Mouse (Mus musculus): ENCODE results near the gene Rer1. TPM values are rescaled to one million over a fixed set of nuclear protein-coding genes. Genes with fewer than 3 reads are reported as not detected.
A peak's percentile ranks its signal among the peaks of the same experiment; 100 is the strongest.

The Rer1 gene
- polyA plus RNA-seq, 1 experiment from 2014 or later, result 297 TPM

DNA sequence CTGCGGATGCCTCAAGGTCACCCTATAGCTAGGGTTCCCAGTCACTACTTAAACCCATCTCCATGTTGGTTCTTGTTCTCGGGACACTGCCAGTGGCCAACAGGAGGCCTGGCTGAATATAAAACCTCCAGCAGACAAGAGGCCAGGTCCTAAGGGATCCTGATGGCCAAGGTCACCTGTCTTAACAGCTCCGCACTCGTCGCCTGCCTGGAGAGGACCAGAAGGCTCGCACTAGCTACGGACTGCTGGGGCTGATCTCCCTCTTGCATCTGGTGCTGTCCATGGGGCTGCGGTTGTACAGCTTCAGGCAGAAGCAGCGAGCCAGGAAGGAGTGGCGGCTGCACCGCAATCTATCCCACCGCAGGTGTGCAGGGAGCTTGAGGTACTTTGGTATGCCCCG lies 16.0 kb downstream of the Rer1 start:
- WGBS, result 90% methylated on average over 13 of the region's 13 CpGs
- Histone ChIP-seq H3K36me3 (ENCODE audit: control insufficient read depth, insufficient read depth) (peaks cover 60% of the 10 kb centered on the region), H3K9me3 (ENCODE audit: control insufficient read depth) (no peaks in the 10 kb centered on the region), H3K27me3 (replicated peaks; ENCODE audit: control insufficient read depth, insufficient read depth, low read length) (no peaks in the 10 kb centered on the region), H3K4me2 (replicated peaks; ENCODE audit: low read depth) (no peak overlapping the region), H3K9ac (ENCODE audit: low read depth, low read length) (no peak overlapping the region), H3K27ac (ENCODE audit: low read depth, low read length) (no peak overlapping the region), H3K4me1 (replicated peaks; ENCODE audit: control insufficient read depth, insufficient read depth, low read length) (peaks cover 5% of the 10 kb centered on the region), H3K4me3 (ENCODE audit: low read depth, low read length) (no peak overlapping the region)
- TF ChIP-seq CTCF (IDR thresholded peaks at IDR 0.05; ENCODE audit: low read depth), result no peak
- no peak for ATAC-seq

DNA sequence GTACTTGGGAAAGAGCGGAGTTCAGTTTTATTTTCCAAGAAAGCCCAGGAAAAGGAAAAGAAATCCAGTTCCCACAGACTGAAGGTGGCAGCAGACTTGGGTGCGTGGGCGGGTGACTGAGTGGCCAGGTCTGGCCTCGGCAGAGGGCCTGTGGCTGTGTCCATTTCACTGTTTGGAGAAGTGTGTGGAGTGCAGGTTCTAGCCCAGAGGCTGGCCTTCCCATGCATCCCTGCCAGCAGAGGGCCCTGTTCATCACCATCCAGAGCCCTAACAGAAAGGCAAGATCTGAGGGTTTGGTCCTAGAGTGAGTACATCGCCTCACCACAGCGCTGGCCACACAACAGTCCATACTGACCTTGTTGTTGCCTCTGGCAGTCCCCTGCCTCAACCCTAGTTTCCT lies 17.0 kb downstream of the Rer1 start:
- no peak overlapping the region for H3K9ac ChIP-seq (ENCODE audit: low read depth, low read length)
- H3K9me3 ChIP-seq (ENCODE audit: control insufficient read depth), result no peaks in the 10 kb centered on the region
- TF ChIP-seq CTCF (IDR thresholded peaks at IDR 0.05; ENCODE audit: low read depth), result peak; percentile 66
- H3K4me3 ChIP-seq (ENCODE audit: low read depth, low read length), result no peak overlapping the region
- peaks cover 50% of the 10 kb centered on the region for H3K36me3 ChIP-seq (ENCODE audit: control insufficient read depth, insufficient read depth)
- no peak overlapping the region for H3K27ac ChIP-seq (ENCODE audit: low read depth, low read length)
- ATAC-seq, result no peak
- WGBS, result 84% methylated on average over 6 of the region's 6 CpGs
- no peaks in the 10 kb centered on the region for H3K27me3 ChIP-seq (replicated peaks; ENCODE audit: control insufficient read depth, insufficient read depth, low read length)
- peaks cover 5% of the 10 kb centered on the region for H3K4me1 ChIP-seq (replicated peaks; ENCODE audit: control insufficient read depth, insufficient read depth, low read length)
- H3K4me2 ChIP-seq (replicated peaks; ENCODE audit: low read depth), result no peak overlapping the region

GRCm38 (mm10) chr4:155068357-155068972 lies 17.7 kb downstream of the Rer1 start:
- H3K4me3 ChIP-seq (ENCODE audit: low read depth, low read length), result no peak overlapping the region
- no peaks in the 10 kb centered on the region for H3K9me3 ChIP-seq (ENCODE audit: control insufficient read depth)
- H3K27ac ChIP-seq (ENCODE audit: low read depth, low read length), result no peak overlapping the region
- ATAC-seq, result no peak
- no peak; the same call in 1 of the 2 replicates for TF ChIP-seq CTCF (IDR thresholded peaks at IDR 0.05; ENCODE audit: low read depth)
- peaks cover 43% of the 10 kb centered on the region for H3K36me3 ChIP-seq (ENCODE audit: control insufficient read depth, insufficient read depth)
- H3K4me1 ChIP-seq (replicated peaks; ENCODE audit: control insufficient read depth, insufficient read depth, low read length), result peaks cover 5% of the 10 kb centered on the region
- WGBS, result 88% methylated on average over 20 of the region's 20 CpGs
- H3K4me2 ChIP-seq (replicated peaks; ENCODE audit: low read depth), result peak overlapping the region; percentile 75; the same call in 1 of the 2 replicates
- no peak overlapping the region for H3K9ac ChIP-seq (ENCODE audit: low read depth, low read length)
- no peaks in the 10 kb centered on the region for H3K27me3 ChIP-seq (replicated peaks; ENCODE audit: control insufficient read depth, insufficient read depth, low read length)

DNA sequence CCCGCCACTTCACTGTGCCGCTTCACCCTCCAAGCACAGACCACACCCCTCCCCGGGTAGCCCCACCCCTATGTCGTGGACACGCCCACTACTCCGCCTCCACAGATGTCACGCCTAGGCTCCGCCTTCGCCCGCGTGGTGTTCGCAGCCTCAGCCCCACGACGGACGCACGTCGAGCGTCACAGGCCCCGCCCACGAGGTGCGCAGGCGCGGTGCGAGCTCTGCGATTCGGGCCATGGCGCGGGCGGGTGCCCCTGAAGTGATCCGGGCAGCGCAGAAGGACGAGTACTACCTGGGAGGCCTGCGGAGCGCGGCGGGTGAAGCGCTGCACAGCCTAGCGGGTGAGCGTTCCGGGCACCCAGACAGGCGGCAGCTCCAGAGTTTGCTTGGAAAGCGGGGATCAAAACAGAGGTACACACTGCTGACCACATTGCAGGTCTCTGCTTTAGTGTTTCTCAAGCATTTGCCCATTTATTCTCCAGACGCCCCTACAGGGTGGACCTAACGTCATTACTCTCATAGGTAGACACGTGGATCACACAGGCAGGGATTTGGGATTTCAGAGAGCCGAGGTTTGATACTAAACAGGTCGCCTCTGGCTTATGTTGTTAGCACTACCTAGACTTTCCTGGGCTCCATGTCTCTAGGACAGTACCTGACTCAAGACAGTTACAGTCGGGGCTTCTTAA lies 19.2 kb downstream of the Rer1 start, which contains the start of gene Pex10:
Gene Pex10 (plus strand): TSS at position 183 of the 689 bp plus-strand sequence.
- peak within 1 kb of the TSS; percentile 82 for H3K9ac ChIP-seq (ENCODE audit: low read depth, low read length)
- H3K9me3 ChIP-seq (ENCODE audit: control insufficient read depth), result no peaks in the 10 kb centered on the region
- peak within 1 kb of the TSS; percentile 72 for H3K4me3 ChIP-seq (ENCODE audit: low read depth, low read length)
- TF ChIP-seq CTCF (IDR thresholded peaks at IDR 0.05; ENCODE audit: low read depth), result no peak
- H3K4me2 ChIP-seq (replicated peaks; ENCODE audit: low read depth), result peak within 1 kb of the TSS; percentile 75
- H3K27me3 ChIP-seq (replicated peaks; ENCODE audit: control insufficient read depth, insufficient read depth, low read length), result no peaks in the 10 kb centered on the region
- ATAC-seq, result peak; percentile 76
- H3K4me1 ChIP-seq (replicated peaks; ENCODE audit: control insufficient read depth, insufficient read depth, low read length), result peaks cover 5% of the 10 kb centered on the region
- peak within 1 kb of the TSS; percentile 77 for H3K27ac ChIP-seq (ENCODE audit: low read depth, low read length)
- under 1% methylated on average over 48 of the region's 48 CpGs for WGBS
- peaks cover 32% of the 10 kb centered on the region for H3K36me3 ChIP-seq (ENCODE audit: control insufficient read depth, insufficient read depth)

- Histone ChIP-seq H3K36me3 (ENCODE audit: control insufficient read depth, insufficient read depth) (peaks cover 24% of the 10 kb centered on the region), H3K9ac (ENCODE audit: low read depth, low read length) (no peak overlapping the region), H3K27me3 (replicated peaks; ENCODE audit: control insufficient read depth, insufficient read depth, low read length) (no peaks in the 10 kb centered on the region), H3K4me3 (ENCODE audit: low read depth, low read length) (peak overlapping the region; percentile 72), H3K27ac (ENCODE audit: low read depth, low read length) (peak overlapping the region; percentile 4; the same call in 1 of the 2 replicates), H3K9me3 (ENCODE audit: control insufficient read depth) (no peaks in the 10 kb centered on the region), H3K4me1 (replicated peaks; ENCODE audit: control insufficient read depth, insufficient read depth, low read length) (peaks cover 6% of the 10 kb centered on the region), H3K4me2 (replicated peaks; ENCODE audit: low read depth) (peak overlapping the region; percentile 75)
- peak; percentile 91 for TF ChIP-seq CTCF (IDR thresholded peaks at IDR 0.05; ENCODE audit: low read depth)
- peak; percentile 71 for ATAC-seq
- 4% methylated on average over 15 of the region's 15 CpGs for WGBS
Observed at GRCm38 (mm10) chr4:155065970-155066833, 20.0 kb downstream of the Rer1 start.

GRCm38 (mm10) chr4:155064474-155064873 lies 21.7 kb downstream of the Rer1 start:
- 41% methylated on average over 2 of the region's 2 CpGs for WGBS
- H3K4me2 ChIP-seq (replicated peaks; ENCODE audit: low read depth), result peak overlapping the region; percentile 55
- peak overlapping the region; percentile 67 for H3K27ac ChIP-seq (ENCODE audit: low read depth, low read length)
- H3K4me1 ChIP-seq (replicated peaks; ENCODE audit: control insufficient read depth, insufficient read depth, low read length), result peaks cover 9% of the 10 kb centered on the region
- TF ChIP-seq CTCF (IDR thresholded peaks at IDR 0.05; ENCODE audit: low read depth), result peak; percentile 71
- peaks cover 7% of the 10 kb centered on the region for H3K36me3 ChIP-seq (ENCODE audit: control insufficient read depth, insufficient read depth)
- H3K27me3 ChIP-seq (replicated peaks; ENCODE audit: control insufficient read depth, insufficient read depth, low read length), result no peaks in the 10 kb centered on the region
- no peaks in the 10 kb centered on the region for H3K9me3 ChIP-seq (ENCODE audit: control insufficient read depth)
- H3K4me3 ChIP-seq (ENCODE audit: low read depth, low read length), result no peak overlapping the region
- ATAC-seq, result no peak
- H3K9ac ChIP-seq (ENCODE audit: low read depth, low read length), result no peak overlapping the region

Data from intestine, postnatal 0 days (tissue).